Mouse (Mus musculus) liver, embryonic 14.5 days (tissue): ENCODE data around the gene Limk1. TPM values are rescaled to one million over a fixed set of nuclear protein-coding genes. Genes with fewer than 3 reads are reported as not detected.

ENCODE experiments used
- ATAC-seq: fragments of 200-750 bp; cut with Nextera tagmentation; 2 replicates; pipeline ENCODE4 v1.8.0; 2017; ENCODE audit warnings: moderate number of reproducible peaks, mild to moderate bottlenecking, moderate library complexity; ENCODE audit not compliant: insufficient read depth
- DNase-seq, 3 experiments: peaks; one replicate each; pipeline ENCODE4 v3.0.0-alpha.2; 2012 to 2013; ENCODE audit warnings: low read depth in 3 of 3, low spot score in 3 of 3
- H3K27ac ChIP-seq: fragments of 300-500 bp; sonication (generic); 2 replicates; pipeline ENCODE4 v1.5.1; 2014; ENCODE audit warnings: moderate library complexity, mild to moderate bottlenecking, control low read depth, inconsistent platforms
- H3K27me3 ChIP-seq: fragments of 300-500 bp; sonication (generic); 2 replicates; pipeline ENCODE4 v1.6.1; 2014; ENCODE audit warnings: mild to moderate bottlenecking, low read length, moderate library complexity; ENCODE audit not compliant: control insufficient read depth, insufficient read depth
- H3K36me3 ChIP-seq: fragments of 300-500 bp; sonication (generic); replicated peaks from 2 replicates; pipeline ENCODE4 v1.6.1; 2014; ENCODE audit warnings: low read depth; ENCODE audit not compliant: control insufficient read depth, insufficient read depth
- H3K4me1 ChIP-seq, 2 experiments: fragments of 200-500 bp in 1 of 2; fragments of 300-500 bp in 1 of 2; sonication (generic) in 1 of 2; replicated peaks; 2 replicates each; pipeline ENCODE4 v1.6.1; 2012 to 2014; ENCODE audit warnings: antibody characterized with exemption in 1 of 2, inconsistent platforms in 1 of 2, low read length in 1 of 2; ENCODE audit not compliant: control insufficient read depth in 2 of 2, insufficient read depth in 2 of 2
- H3K4me2 ChIP-seq: fragments of 300-500 bp; sonication (generic); 2 replicates; pipeline ENCODE4 v1.6.1; 2014; ENCODE audit warnings: low read depth, mild to moderate bottlenecking, control low read depth, moderate library complexity
- H3K4me3 ChIP-seq, 2 experiments: fragments of 200-500 bp in 1 of 2; fragments of 300-500 bp in 1 of 2; sonication (generic) in 1 of 2; 2 replicates each; pipeline ENCODE4 v1.5.1; 2012 to 2014; ENCODE audit warnings: low read depth in 2 of 2, low read length in 2 of 2, mild to moderate bottlenecking in 2 of 2, control low read depth in 1 of 2, inconsistent platforms in 1 of 2, moderate library complexity in 1 of 2; ENCODE audit not compliant: insufficient read depth in 1 of 2
- H3K9ac ChIP-seq: fragments of 300-500 bp; sonication (generic); replicated peaks from 2 replicates; pipeline ENCODE4 v1.6.1; 2014; ENCODE audit warnings: mild to moderate bottlenecking, control low read depth, moderate library complexity
- H3K9me3 ChIP-seq: fragments of 300-500 bp; sonication (generic); 2 replicates; pipeline ENCODE4 v1.6.1; 2016; ENCODE audit warnings: low read length, mixed read lengths; ENCODE audit not compliant: control insufficient read depth
- CTCF ChIP-seq: IDR thresholded peaks from 2 replicates; pipeline ENCODE4 v1.5.1; 2016; ENCODE audit warnings: antibody characterized with exemption, low read depth, control low read depth
- EP300 ChIP-seq: IDR thresholded peaks from 2 replicates; pipeline ENCODE4 v1.6.1; 2016; ENCODE audit warnings: antibody characterized with exemption, low read depth
- WGBS: fragments of 180-500 bp; shearing (Covaris S2); extraction: QIAGEN DNeasy Blood & Tissue Kit; methylation state at CpG from one replicate; pipeline ENCODE4 v1.1.7; 2014; ENCODE audit not compliant: insufficient replicate concordance; 5-methylcytosine and 5-hydroxymethylcytosine counted together
- polyA plus RNA-seq, 2 experiments: library from polyadenylated mRNA; depleted of rRNA in 1 of 2; stranded (reverse) in 1 of 2; unstranded in 1 of 2; fragments of >200 nt; fragmentation: Nextera tagmentation in 1 of 2; extraction: Ambion mirVana in 1 of 2; gene quantifications; 2 replicates each; pipeline versions ENCODE4 v1.2.1 to v1.2.3; 2012 to 2014

Gene Limk1
- polyA plus RNA-seq, 2 experiments = 0.89 to 2.2 TPM

DNA sequence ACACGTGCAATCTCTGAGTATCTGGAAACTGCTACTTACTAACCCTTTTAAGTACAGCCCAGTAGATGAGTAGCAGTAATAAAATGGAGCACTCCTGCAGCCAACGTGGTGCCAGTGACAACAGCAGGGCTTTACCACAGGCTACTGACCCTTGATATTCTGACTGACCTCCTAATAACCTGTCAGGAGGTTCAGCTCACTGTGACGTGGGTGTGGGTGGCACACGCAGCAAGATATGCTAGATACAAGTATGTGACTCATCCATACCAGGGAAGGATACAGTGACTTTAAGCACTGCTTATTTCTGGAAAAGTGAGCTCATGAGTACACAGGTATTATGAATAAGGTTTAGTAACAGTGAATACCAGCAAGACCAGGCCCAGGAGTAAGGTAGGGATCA is 58.9 kb downstream of the Limk1 start:
- Histone ChIP-seq H3K36me3 (peaks cover 64% of the 10 kb centered on the region), H3K4me2 (no peak overlapping the region), H3K4me3 (no peak overlapping the region), H3K27me3 (no peaks in the 10 kb centered on the region), H3K9ac (no peak overlapping the region), H3K4me1 (no peaks in the 10 kb centered on the region), H3K27ac (no peak overlapping the region), H3K9me3 (no peaks in the 10 kb centered on the region)
- ATAC-seq (no peak), DNase-seq (no peak)
- WGBS = 64% methylated on average over 4 of the region's 4 CpGs
- no peak for TF ChIP-seq CTCF
- TF ChIP-seq EP300 = no peak

- H3K4me3 ChIP-seq = no peak overlapping the region
- H3K9ac ChIP-seq = no peak overlapping the region
- no peaks in the 10 kb centered on the region for H3K4me1 ChIP-seq
- H3K27ac ChIP-seq = no peak overlapping the region
- 83% methylated on average over 2 of the region's 2 CpGs for WGBS
- DNase-seq (no peak), ATAC-seq (no peak)
- H3K36me3 ChIP-seq = peaks cover 88% of the 10 kb centered on the region
- no peaks in the 10 kb centered on the region for H3K9me3 ChIP-seq
- no peaks in the 10 kb centered on the region for H3K27me3 ChIP-seq
- no peak for TF ChIP-seq CTCF
- TF ChIP-seq EP300 = no peak
- H3K4me2 ChIP-seq = no peak overlapping the region
These were observed 66.3 kb downstream of the Limk1 start for GRCm38 (mm10) chr5:134622069-134622468.

DNA sequence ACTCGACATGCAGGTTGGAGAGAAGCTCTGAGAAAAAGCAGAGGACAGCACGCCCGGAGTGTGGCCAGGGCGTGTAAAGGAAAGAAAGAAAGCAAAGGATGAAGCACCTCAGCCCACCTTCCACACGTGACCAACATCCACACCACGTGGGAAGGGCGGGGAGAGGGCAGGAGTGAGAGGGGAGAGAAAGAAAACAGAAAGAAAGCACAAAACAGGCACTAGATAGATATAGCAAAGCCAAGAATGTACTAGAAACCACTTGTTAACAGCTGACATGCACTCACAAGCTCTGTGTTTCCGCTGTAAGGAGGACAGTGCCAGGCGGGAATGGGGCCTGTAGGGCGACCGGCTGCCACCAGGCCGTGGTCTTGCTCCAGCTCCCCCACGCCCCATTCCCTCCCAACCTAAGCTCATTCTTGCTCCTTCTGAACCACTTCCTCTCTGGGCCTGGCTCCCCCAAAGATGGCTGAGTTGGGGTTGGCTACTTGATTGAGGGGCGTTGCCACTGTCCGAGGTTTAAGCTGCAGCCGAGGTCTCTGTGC is 67.2 kb downstream of the Limk1 start:
- Histone ChIP-seq H3K4me2 (no peak overlapping the region), H3K9ac (no peak overlapping the region), H3K4me1 (no peaks in the 10 kb centered on the region), H3K4me3 (no peak overlapping the region), H3K27me3 (no peaks in the 10 kb centered on the region), H3K36me3 (peaks cover 82% of the 10 kb centered on the region), H3K27ac (no peak overlapping the region), H3K9me3 (no peaks in the 10 kb centered on the region)
- no peak for TF ChIP-seq EP300
- no peak for TF ChIP-seq CTCF
- no peak for DNase-seq
- ATAC-seq = no peak
- 84% methylated on average over 16 of the region's 16 CpGs for WGBS

DNA sequence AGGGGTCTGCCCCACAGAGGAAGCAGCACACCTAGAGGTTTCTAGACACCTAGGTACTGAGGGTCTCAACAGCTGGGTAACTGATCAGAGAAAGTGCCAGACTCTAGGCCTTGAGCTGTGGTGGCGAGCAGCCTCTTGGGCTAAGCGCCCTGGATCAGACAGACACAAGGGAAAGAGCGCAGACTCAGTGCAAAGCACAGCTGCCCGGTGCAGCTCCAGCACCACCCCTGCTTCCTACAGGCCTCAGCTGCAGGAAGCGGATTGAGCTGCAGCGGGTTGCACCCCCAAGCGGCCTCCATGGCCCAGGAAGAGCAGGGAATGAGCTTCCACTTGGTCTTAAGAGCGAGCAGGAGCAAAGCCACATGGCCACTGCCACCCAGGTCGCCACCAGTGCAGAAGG is 67.9 kb downstream of the Limk1 start:
- Histone ChIP-seq H3K9ac (no peak overlapping the region), H3K4me2 (no peak overlapping the region), H3K4me1 (no peaks in the 10 kb centered on the region), H3K27ac (no peak overlapping the region), H3K9me3 (no peaks in the 10 kb centered on the region), H3K36me3 (peaks cover 76% of the 10 kb centered on the region), H3K27me3 (no peaks in the 10 kb centered on the region), H3K4me3 (no peak overlapping the region)
- no peak for ATAC-seq
- TF ChIP-seq CTCF (no peak), EP300 (no peak)
- DNase-seq = no peak
- WGBS = 92% methylated on average over 9 of the region's 9 CpGs

- no peak overlapping the region for H3K4me3 ChIP-seq
- DNase-seq (peak in 1 of 3 experiments; percentile 32), ATAC-seq (peak; percentile 40; the same call in 1 of the 2 replicates)
- H3K9ac ChIP-seq = no peak overlapping the region
- H3K36me3 ChIP-seq = peaks cover 42% of the 10 kb centered on the region
- H3K9me3 ChIP-seq = no peaks in the 10 kb centered on the region
- H3K4me1 ChIP-seq = no peaks in the 10 kb centered on the region
- WGBS = 37% methylated on average over 3 of the region's 3 CpGs
- no peak overlapping the region for H3K4me2 ChIP-seq
- TF ChIP-seq EP300 (no peak), CTCF (peak; percentile 98)
- H3K27me3 ChIP-seq = no peaks in the 10 kb centered on the region
- H3K27ac ChIP-seq = no peak overlapping the region
These were observed 71.3 kb downstream of the Limk1 start for GRCm38 (mm10) chr5:134617071-134617470.
